Mouse (Mus musculus): ENCODE data around the gene Khdc1a. TPM values are rescaled to one million over a fixed set of nuclear protein-coding genes. Genes with fewer than 3 reads are reported as not detected.

Khdc1a gene
- polyA plus RNA-seq, 1 experiment from 2014 or later, result not detected

Other genes with a start within 250 kb of the Khdc1a start
- gene Tmem14a, start 131.1 kb upstream of the Khdc1a start, polyA plus RNA-seq (2016; fragmentation: Nextera tagmentation; extraction: Ambion mirVana), result 12.7 and 13.6 TPM in 2 replicates
- gene Gsta3, start 109.1 kb upstream of the Khdc1a start, polyA plus RNA-seq (2016; fragmentation: Nextera tagmentation; extraction: Ambion mirVana), result 0.23 and 0.26 TPM in 2 replicates
- gene Khdc1c, start 18.7 kb downstream of the Khdc1a start, polyA plus RNA-seq (2016; fragmentation: Nextera tagmentation; extraction: Ambion mirVana), result not detected in 2 replicates
- gene Khdc1b, start 33.9 kb downstream of the Khdc1a start, polyA plus RNA-seq (2016; fragmentation: Nextera tagmentation; extraction: Ambion mirVana), result 0.09 TPM in 1 of 2 replicates, not detected in the other

Data from forebrain, embryonic 12.5 days (tissue).